Mouse (Mus musculus) liver, embryonic 11.5 days (tissue): ENCODE measurements at regions not wholly inside any gene's neighbourhood (a gene's known extent, or its start where the extent isn't known, plus 50 kb on each side); places are given as distances from the start of the nearest gene placed in this dataset.

Experiments used
- ATAC-seq: fragments of 200-750 bp; cut with Nextera tagmentation; replicated peaks from 2 replicates; pipeline ENCODE4 v1.8.0; 2017; ENCODE audit warnings: moderate number of reproducible peaks, mild to moderate bottlenecking, moderate TSS enrichment, moderate library complexity; ENCODE audit not compliant: low FRiP score
- DNase-seq: peaks from one replicate; pipeline ENCODE4 v3.0.0-alpha.2; 2017; ENCODE audit warnings: low spot score
- H3K27ac ChIP-seq: fragments of 300-500 bp; sonication (generic); 2 replicates; pipeline ENCODE4 v1.5.1; 2014; ENCODE audit warnings: mild to moderate bottlenecking, low read depth, low read length, control low read depth
- H3K27me3 ChIP-seq: fragments of 300-500 bp; sonication (generic); replicated peaks from 2 replicates; pipeline ENCODE4 v1.6.1; 2014; ENCODE audit warnings: low read length, mixed read lengths; ENCODE audit not compliant: control insufficient read depth, insufficient read depth
- H3K36me3 ChIP-seq: fragments of 300-500 bp; sonication (generic); 2 replicates; pipeline ENCODE4 v1.6.1; 2014; ENCODE audit warnings: mild to moderate bottlenecking, low read length, moderate library complexity, mixed read lengths; ENCODE audit not compliant: control insufficient read depth, insufficient read depth
- H3K4me1 ChIP-seq: fragments of 300-500 bp; sonication (generic); replicated peaks from 2 replicates; pipeline ENCODE4 v1.6.1; 2014; ENCODE audit warnings: low read length, mixed read lengths; ENCODE audit not compliant: control insufficient read depth, insufficient read depth
- H3K4me2 ChIP-seq: fragments of 300-500 bp; sonication (generic); 2 replicates; pipeline ENCODE4 v1.6.1; 2014; ENCODE audit warnings: mild to moderate bottlenecking, control low read depth, moderate library complexity
- H3K4me3 ChIP-seq: fragments of 300-500 bp; sonication (generic); 2 replicates; pipeline ENCODE4 v1.5.1; 2014; ENCODE audit warnings: low read depth, low read length, control low read depth
- H3K9ac ChIP-seq: fragments of 300-500 bp; sonication (generic); 2 replicates; pipeline ENCODE4 v1.6.1; 2014; ENCODE audit warnings: low read depth, low read length, control low read depth
- H3K9me3 ChIP-seq: fragments of 300-500 bp; sonication (generic); 2 replicates; pipeline ENCODE4 v1.6.1; 2016; ENCODE audit warnings: low read length, inconsistent platforms, mixed read lengths; ENCODE audit not compliant: control insufficient read depth
- WGBS: fragments of 180-500 bp; shearing (Covaris S2); extraction: QIAGEN DNeasy Blood & Tissue Kit; methylation state at CpG from one replicate; pipeline ENCODE4 v1.1.7; 2014; 5-methylcytosine and 5-hydroxymethylcytosine counted together

DNA sequence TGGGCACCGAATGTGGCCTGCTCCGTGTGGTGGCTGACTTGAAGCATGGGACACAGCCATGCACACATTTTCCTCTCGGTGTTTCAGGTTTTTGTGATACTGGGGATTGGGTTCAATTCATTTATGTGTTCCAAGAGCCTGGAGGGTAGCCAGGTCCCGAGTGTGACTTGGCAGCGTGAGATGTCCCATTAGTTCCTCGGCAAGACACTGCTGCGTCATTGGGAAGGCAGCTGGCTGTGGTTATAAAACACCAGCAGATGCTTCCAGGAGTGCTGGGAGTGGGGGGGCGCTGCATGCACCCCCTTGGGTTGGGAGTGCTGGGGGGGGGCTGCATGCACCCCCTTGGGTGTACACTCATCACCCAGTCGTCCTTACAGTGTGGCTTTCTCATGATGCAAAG, 186.9 kb upstream of the Sulf2 start:
- no peaks in the 10 kb centered on the region; the same call in 1 of the 2 replicates for H3K4me1 ChIP-seq
- H3K36me3 ChIP-seq: no peaks in the 10 kb centered on the region
- no peak overlapping the region for H3K4me3 ChIP-seq
- H3K9ac ChIP-seq: no peak overlapping the region
- no peaks in the 10 kb centered on the region for H3K27me3 ChIP-seq
- ATAC-seq (no peak), DNase-seq (no peak)
- no peak overlapping the region for H3K4me2 ChIP-seq
- no peak overlapping the region for H3K27ac ChIP-seq
- no peaks in the 10 kb centered on the region for H3K9me3 ChIP-seq
- WGBS: 78% methylated on average over 9 of the region's 9 CpGs

DNA sequence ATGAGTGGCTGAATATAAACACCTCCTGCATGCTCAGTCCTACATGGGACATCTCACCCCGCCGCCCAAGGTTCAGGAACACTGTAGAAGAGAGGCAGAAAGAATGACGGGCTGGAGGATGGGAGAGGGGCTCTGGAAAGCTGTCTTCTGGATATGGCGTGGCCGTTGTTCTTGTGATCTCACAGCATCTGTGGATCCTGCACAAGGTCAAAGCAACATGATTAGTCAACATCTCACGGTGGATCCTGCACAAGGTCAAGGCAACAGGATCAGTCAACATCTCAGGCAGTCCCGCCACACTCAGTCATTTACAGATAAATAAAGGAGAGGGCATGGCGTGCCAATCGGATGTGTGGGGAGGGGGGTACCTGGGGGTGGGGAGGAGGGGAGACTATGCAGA, 184.7 kb upstream of the Sulf2 start:
- Histone ChIP-seq H3K27me3 (no peaks in the 10 kb centered on the region), H3K4me3 (no peak overlapping the region), H3K36me3 (no peaks in the 10 kb centered on the region), H3K9ac (no peak overlapping the region), H3K4me1 (no peaks in the 10 kb centered on the region), H3K4me2 (no peak overlapping the region), H3K27ac (no peak overlapping the region), H3K9me3 (no peaks in the 10 kb centered on the region)
- DNase-seq (no peak), ATAC-seq (no peak)
- 81% methylated on average over 9 of the region's 9 CpGs for WGBS

DNA sequence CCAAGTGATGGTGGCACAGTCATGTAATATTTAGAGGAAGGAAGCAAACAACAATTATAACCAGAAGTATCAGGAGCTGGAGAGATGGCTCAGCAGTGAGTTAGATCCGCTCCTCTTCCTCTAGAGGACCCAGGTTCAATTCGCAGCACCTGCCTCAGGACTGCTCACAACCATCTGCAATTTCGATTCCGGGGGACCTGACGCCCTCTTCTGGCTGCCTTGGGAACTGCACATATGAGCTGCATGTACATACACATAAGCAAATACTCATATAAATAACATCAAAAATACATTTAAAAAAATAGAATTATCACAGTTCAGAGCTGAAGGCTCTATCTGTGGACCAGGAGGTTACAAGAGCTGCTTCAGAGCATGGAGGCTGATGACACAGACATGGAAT, 184.0 kb upstream of the Sulf2 start:
- ATAC-seq (no peak), DNase-seq (no peak)
- WGBS: 73% methylated on average over 5 of the region's 5 CpGs
- Histone ChIP-seq H3K27ac (no peak overlapping the region), H3K9ac (no peak overlapping the region), H3K36me3 (no peaks in the 10 kb centered on the region), H3K4me1 (0 out of 2 replicates have a peak, but pooled peaks cover 3% of the 10 kb centered on the region), H3K9me3 (no peaks in the 10 kb centered on the region), H3K4me2 (no peak overlapping the region), H3K27me3 (no peaks in the 10 kb centered on the region), H3K4me3 (no peak overlapping the region)

DNA sequence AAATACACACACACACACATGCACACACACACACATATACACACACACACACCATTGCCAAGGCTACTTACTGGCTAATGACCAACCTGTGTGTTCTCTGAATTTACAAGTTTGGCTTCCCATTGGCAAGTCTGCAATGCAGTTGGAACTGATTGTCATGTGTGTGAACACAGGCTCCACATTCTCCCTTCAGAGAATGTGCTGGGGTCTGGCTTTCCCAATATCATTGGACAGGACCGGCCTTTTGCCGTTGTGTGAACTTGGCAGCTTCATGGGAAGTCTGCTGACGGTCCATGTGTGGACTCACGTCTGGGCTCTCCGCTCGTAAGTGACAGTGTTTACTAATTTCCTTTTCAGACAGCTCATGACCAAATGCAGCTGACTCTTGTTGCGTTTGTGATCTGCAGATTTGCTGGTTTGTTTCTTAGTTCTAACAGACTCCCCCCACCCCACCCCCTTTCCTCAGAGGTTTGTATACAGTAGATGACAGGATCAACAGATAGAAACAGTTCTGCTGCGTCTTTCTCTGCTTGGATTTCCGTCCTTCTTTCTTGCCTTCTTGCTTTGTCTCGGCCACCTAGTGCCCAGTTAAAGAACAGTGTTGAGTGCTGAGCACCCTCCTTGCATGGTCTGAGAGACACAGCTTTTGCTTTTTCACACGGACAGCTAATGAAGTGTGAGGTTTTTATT, 183.1 kb upstream of the Sulf2 start:
- H3K9ac ChIP-seq: no peak overlapping the region
- H3K4me2 ChIP-seq: no peak overlapping the region
- H3K27me3 ChIP-seq: no peaks in the 10 kb centered on the region
- no peak overlapping the region for H3K4me3 ChIP-seq
- ATAC-seq (no peak), DNase-seq (no peak)
- no peaks in the 10 kb centered on the region for H3K36me3 ChIP-seq
- H3K9me3 ChIP-seq: no peaks in the 10 kb centered on the region
- H3K27ac ChIP-seq: no peak overlapping the region
- H3K4me1 ChIP-seq: 0 out of 2 replicates have a peak, but pooled peaks cover 3% of the 10 kb centered on the region
- 58% methylated on average over 11 of the region's 11 CpGs for WGBS

DNA sequence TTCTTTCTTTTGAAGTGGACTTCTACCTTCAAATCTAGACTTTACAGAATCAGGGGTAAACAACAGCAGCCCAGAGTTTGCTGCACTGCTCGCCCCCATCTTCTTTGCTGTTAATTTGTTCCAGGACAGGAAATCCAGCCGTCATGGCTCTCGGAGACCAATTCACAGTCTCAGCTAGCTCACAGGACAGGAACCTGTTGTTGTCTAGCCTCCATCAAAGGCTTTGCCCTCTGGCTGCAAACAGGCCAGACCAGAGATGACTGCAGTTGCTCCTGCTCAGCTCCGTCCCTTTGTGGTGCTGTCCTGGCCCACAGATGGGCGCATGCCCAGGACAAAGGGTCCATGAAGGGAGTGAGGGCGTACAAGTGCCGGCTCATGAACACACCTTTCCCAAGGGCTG, 182.2 kb upstream of the Sulf2 start:
- ATAC-seq (no peak), DNase-seq (no peak)
- Histone ChIP-seq H3K4me2 (no peak overlapping the region), H3K4me3 (no peak overlapping the region), H3K9ac (no peak overlapping the region), H3K9me3 (no peaks in the 10 kb centered on the region), H3K27me3 (no peaks in the 10 kb centered on the region), H3K4me1 (0 out of 2 replicates have a peak, but pooled peaks cover 3% of the 10 kb centered on the region), H3K36me3 (no peaks in the 10 kb centered on the region), H3K27ac (no peak overlapping the region)
- WGBS: 63% methylated on average over 7 of the region's 7 CpGs

DNA sequence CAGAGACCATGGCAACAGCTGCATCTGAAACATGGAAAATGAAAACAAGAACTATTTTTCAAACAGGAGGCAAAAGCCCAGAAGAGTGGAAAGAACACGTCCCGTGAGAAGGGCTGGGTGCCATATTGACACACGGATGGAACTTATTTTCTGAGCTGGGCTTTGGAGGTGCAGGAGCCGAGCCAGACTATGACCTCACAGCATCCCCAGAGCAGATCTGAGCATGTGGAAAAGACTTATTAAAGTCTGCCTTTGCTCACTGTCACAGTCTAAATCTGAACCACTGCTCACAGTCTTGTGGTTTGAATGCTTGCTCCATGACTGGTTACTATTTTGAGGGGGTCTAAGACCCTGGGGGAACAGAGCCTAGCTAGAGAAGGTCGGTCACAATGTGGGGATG, 180.2 kb upstream of the Sulf2 start:
- no peak for ATAC-seq
- Histone ChIP-seq H3K4me3 (no peak overlapping the region), H3K9me3 (no peaks in the 10 kb centered on the region), H3K27me3 (no peaks in the 10 kb centered on the region), H3K36me3 (no peaks in the 10 kb centered on the region), H3K9ac (no peak overlapping the region), H3K4me1 (0 out of 2 replicates have a peak, but pooled peaks cover 3% of the 10 kb centered on the region), H3K4me2 (no peak overlapping the region), H3K27ac (no peak overlapping the region)
- DNase-seq: no peak
- 80% methylated on average over 5 of the region's 5 CpGs for WGBS

DNA sequence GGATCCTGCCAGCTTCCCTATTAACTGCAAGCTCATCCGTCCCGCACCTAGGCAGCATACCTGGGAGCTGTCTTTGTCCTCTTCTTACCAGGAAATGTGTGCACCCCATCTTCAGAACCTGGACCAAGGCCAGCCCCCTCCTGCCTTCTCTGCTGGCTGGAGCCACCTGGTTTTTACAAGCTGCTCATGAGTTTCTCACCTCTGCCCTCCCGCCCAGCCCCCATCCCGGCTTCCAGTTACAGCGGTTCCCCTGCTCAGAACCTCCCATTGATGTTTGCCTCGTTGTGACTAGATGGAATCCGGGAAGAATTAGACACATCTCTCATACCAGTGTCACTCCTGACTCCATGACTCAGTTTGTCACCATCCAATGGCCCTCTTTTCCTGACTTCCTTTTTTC, 179.1 kb upstream of the Sulf2 start:
- DNase-seq (no peak), ATAC-seq (no peak)
- H3K27me3 ChIP-seq: no peaks in the 10 kb centered on the region

DNA sequence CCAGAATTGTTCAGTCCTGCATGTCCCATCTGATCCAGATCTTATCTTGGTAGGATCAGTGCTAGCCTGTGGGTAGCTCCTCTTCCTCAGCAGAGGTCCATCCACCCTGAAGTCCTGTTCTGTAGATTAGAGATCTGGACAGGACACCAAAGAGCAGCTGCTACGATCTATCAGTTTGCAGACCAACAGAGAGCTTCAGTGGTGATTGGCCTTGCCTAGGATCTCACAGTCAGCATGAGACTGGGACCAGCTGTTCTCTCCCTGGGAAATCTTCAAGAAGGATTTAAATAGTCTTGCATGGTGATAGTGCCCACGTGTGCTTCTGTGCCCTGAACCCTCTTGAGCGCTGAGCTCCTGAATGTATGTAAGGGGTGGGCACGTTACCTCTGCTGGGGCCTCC, 178.4 kb upstream of the Sulf2 start:
- no peaks in the 10 kb centered on the region for H3K9me3 ChIP-seq
- 0 out of 2 replicates have a peak, but pooled peaks cover 3% of the 10 kb centered on the region for H3K4me1 ChIP-seq
- H3K4me2 ChIP-seq: no peak overlapping the region

More for the DNA sequence above, 179.1 kb upstream of the Sulf2 start:
- no peak overlapping the region for H3K4me3 ChIP-seq
- no peak overlapping the region for H3K27ac ChIP-seq
- no peaks in the 10 kb centered on the region for H3K36me3 ChIP-seq
- H3K9me3 ChIP-seq: no peaks in the 10 kb centered on the region
- H3K4me1 ChIP-seq: 0 out of 2 replicates have a peak, but pooled peaks cover 3% of the 10 kb centered on the region
- WGBS: 44% methylated on average over 7 of the region's 7 CpGs
- H3K4me2 ChIP-seq: no peak overlapping the region
- H3K9ac ChIP-seq: no peak overlapping the region

DNA sequence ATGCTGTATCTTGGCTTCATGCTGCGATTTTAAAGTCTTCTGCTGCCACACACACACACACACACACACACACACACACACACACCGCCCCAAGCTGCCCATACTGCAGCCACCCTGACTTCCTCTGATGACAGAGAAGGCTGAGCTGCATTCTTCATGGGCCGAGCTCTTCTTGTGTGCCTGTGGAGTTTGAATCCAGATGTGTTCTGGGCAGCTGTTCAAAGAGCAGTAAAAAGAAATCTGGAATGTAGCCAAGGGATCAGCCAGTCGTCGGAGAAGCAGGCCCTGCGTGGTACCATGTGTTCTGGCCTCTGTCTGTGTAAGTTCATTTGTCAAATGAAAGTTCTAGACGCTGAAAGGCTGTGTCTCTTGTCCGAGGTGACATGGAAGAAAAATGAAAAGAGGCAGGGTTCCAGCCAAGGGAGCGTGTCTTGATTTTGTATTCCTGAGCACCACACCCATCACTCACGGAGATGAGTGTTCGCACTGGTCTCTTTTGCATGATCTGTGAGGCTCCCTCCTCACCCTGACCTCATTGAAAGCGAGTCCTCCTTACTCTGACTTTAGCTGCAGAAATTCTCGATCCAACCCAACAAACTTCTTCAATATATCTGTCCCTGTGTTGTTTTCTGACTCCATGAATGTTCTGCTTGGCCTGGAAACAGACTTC, 177.4 kb upstream of the Sulf2 start:
- Histone ChIP-seq H3K4me1 (0 out of 2 replicates have a peak, but pooled peaks cover 3% of the 10 kb centered on the region), H3K4me2 (no peak overlapping the region), H3K9me3 (no peaks in the 10 kb centered on the region), H3K9ac (no peak overlapping the region), H3K27ac (no peak overlapping the region), H3K4me3 (no peak overlapping the region), H3K27me3 (no peaks in the 10 kb centered on the region), H3K36me3 (no peaks in the 10 kb centered on the region)
- WGBS: 63% methylated on average over 13 of the region's 13 CpGs
- ATAC-seq (no peak), DNase-seq (no peak)

More for the DNA sequence above, 178.4 kb upstream of the Sulf2 start:
- H3K27ac ChIP-seq: no peak overlapping the region
- no peak for ATAC-seq
- H3K27me3 ChIP-seq: no peaks in the 10 kb centered on the region
- H3K36me3 ChIP-seq: no peaks in the 10 kb centered on the region
- no peak overlapping the region for H3K9ac ChIP-seq
- WGBS: 70% methylated on average over 4 of the region's 4 CpGs
- no peak overlapping the region for H3K4me3 ChIP-seq
- DNase-seq: no peak
